10 mouse cellular contexts compared by ENCODE assay signal in the genomic region with DNA sequence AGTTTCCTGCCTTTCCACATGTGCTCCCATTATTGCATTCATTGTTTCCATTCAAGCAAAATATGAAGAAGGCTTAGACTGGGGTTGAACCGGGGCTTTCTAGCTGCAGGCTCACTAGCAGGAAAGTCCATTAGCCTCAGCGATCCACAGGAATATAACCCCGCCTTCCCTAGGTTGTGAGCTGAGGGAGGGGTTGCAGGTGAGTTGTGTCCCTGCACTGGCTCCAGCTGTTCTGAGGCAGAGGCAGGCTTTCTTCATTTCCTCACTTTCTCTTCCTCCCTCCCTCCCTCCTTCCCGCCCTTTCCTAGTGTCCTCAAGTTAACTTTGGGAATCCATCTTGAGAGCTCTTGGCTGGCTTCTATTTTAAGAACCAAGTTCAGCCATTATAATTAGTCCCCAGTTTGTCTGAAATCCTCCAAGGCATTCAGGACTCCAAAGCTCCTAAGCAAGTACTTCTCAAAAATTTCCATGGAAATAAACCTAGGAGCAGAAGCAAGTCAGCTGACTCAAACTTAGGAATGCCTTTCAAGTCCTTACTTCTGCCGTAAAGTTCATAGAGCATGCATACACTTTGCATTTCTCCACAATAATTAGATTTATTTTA.
DNase-seq lines count a peak whose midpoint lies in the region; ATAC-seq and TF ChIP-seq lines count a peak whose summit lies in the region.
"Had no signal": no experiment of that assay in that cellular context is flagged by ENCODE, and none has a peak within 500 bp of the region (broad histone marks: within the 10 kb centered on the region; RNA-seq: fewer than 3 reads in every experiment).

No protein-coding gene starts in this region.

- H3K27me3 ChIP-seq in neural tube, embryonic 11.5 days (ENCODE audit: control insufficient read depth, insufficient read depth, low read length) = no peaks in the 10 kb centered on the region
- H3K27me3 ChIP-seq in forebrain, embryonic 13.5 days = no peaks in the 10 kb centered on the region; the same call in 1 of the 2 replicates
- H3K27me3 ChIP-seq in limb, embryonic 14.5 days (ENCODE audit: control insufficient read depth, insufficient read depth, low read length) = no peaks in the 10 kb centered on the region
- H3K27me3 ChIP-seq in stomach, postnatal 0 days (ENCODE audit: control insufficient read depth, insufficient read depth, low read length) = no peaks in the 10 kb centered on the region
- H3K27me3 ChIP-seq in liver, postnatal 0 days (ENCODE audit: insufficient read depth, low read length) = no peaks in the 10 kb centered on the region
- H3K27me3 ChIP-seq: kidney, embryonic 15.5 days had no signal

- H3K27ac ChIP-seq in neural tube, embryonic 11.5 days (ENCODE audit: low read depth, low read length) = no peak overlapping the region
- peak overlapping the region; percentile 2; the same call in 1 of the 2 replicates for H3K27ac ChIP-seq in forebrain, embryonic 13.5 days
- 0 out of 2 replicates have a peak overlapping the region, but pooled peaks have one; percentile 38 for H3K27ac ChIP-seq in limb, embryonic 14.5 days (replicated peaks; ENCODE audit: low read depth, low read length)
- H3K27ac ChIP-seq in stomach, postnatal 0 days (replicated peaks) = no peak overlapping the region
- no peak overlapping the region for H3K27ac ChIP-seq in liver, postnatal 0 days (ENCODE audit: low read depth)
- H3K27ac ChIP-seq: kidney, embryonic 15.5 days had no signal

- TF ChIP-seq CTCF in stomach, postnatal 0 days (IDR thresholded peaks at IDR 0.05; ENCODE audit: low read depth) = no peak
- TF ChIP-seq CTCF in liver, postnatal 0 days (IDR thresholded peaks at IDR 0.05; ENCODE audit: low read depth) = no peak

- DNase-seq in neural tube, embryonic 11.5 days (ENCODE audit: low spot score) = no peak
- no peak for DNase-seq in neural tube, embryonic 10.5 days (ENCODE audit: extremely low spot score, low spot score)
- DNase-seq in limb, embryonic 14.5 days (ENCODE audit: low spot score) = no peak
- no peak for DNase-seq in stomach, postnatal 0 days (ENCODE audit: low spot score)
- DNase-seq in spleen, adult 12 weeks (ENCODE audit: low spot score) = no peak
- no peak for DNase-seq in liver, postnatal 0 days
- DNase-seq: cerebellum, postnatal 36 days; thymus, adult 2 months had no signal

- no peak for ATAC-seq in neural tube, embryonic 11.5 days (ENCODE audit: insufficient read depth, low FRiP score, low TSS enrichment)
- ATAC-seq in forebrain, embryonic 13.5 days = peak; percentile 60; the same call in 1 of the 2 replicates
- ATAC-seq in limb, embryonic 14.5 days (ENCODE audit: low FRiP score, low read depth) = no peak
- 0 out of 2 replicates have a peak, but pooled peaks have one; percentile 24 for ATAC-seq in stomach, postnatal 0 days (ENCODE audit: low FRiP score, low TSS enrichment)
- ATAC-seq in liver, postnatal 0 days = no peak

- no peak overlapping the region for H3K4me3 ChIP-seq in neural tube, embryonic 11.5 days (ENCODE audit: low read depth, low read length)
- H3K4me3 ChIP-seq in forebrain, embryonic 13.5 days = no peak overlapping the region
- no peak overlapping the region for H3K4me3 ChIP-seq in limb, embryonic 14.5 days (replicated peaks; ENCODE audit: low read length)
- no peak overlapping the region for H3K4me3 ChIP-seq in stomach, postnatal 0 days (ENCODE audit: low read depth, low read length)
- H3K4me3 ChIP-seq in liver, postnatal 0 days (ENCODE audit: low read depth, low read length) = no peak overlapping the region
- H3K4me3 ChIP-seq: kidney, embryonic 15.5 days had no signal

- H3K9me3 ChIP-seq in neural tube, embryonic 11.5 days (ENCODE audit: control insufficient read depth, low read length) = no peaks in the 10 kb centered on the region
- no peaks in the 10 kb centered on the region for H3K9me3 ChIP-seq in forebrain, embryonic 13.5 days (replicated peaks)
- no peaks in the 10 kb centered on the region for H3K9me3 ChIP-seq in limb, embryonic 14.5 days (ENCODE audit: control insufficient read depth, low read length)
- H3K9me3 ChIP-seq in stomach, postnatal 0 days (ENCODE audit: control insufficient read depth, low read length) = no peaks in the 10 kb centered on the region
- H3K9me3 ChIP-seq in liver, postnatal 0 days (ENCODE audit: low read length) = no peaks in the 10 kb centered on the region
- H3K9me3 ChIP-seq: kidney, embryonic 15.5 days had no signal

- WGBS in neural tube, embryonic 11.5 days = 54% methylated on average over 5 of the region's 5 CpGs
- 24% methylated on average over 5 of the region's 5 CpGs for WGBS in forebrain, embryonic 13.5 days
- WGBS in limb, embryonic 14.5 days = 44% methylated on average over 5 of the region's 5 CpGs
- WGBS in stomach, postnatal 0 days = 22% methylated on average over 5 of the region's 5 CpGs
- 60% methylated on average over 5 of the region's 5 CpGs for WGBS in liver, postnatal 0 days (ENCODE audit: insufficient replicate concordance)

- no peaks in the 10 kb centered on the region for H3K4me1 ChIP-seq in neural tube, embryonic 11.5 days (ENCODE audit: control insufficient read depth, insufficient read depth, low read length)
- H3K4me1 ChIP-seq in forebrain, embryonic 13.5 days = peaks cover 27% of the 10 kb centered on the region
- peaks cover 14% of the 10 kb centered on the region for H3K4me1 ChIP-seq in limb, embryonic 14.5 days (ENCODE audit: control insufficient read depth, insufficient read depth, low read length)
- no peaks in the 10 kb centered on the region for H3K4me1 ChIP-seq in stomach, postnatal 0 days (replicated peaks; ENCODE audit: control insufficient read depth, insufficient read depth)
- no peaks in the 10 kb centered on the region for H3K4me1 ChIP-seq in liver, postnatal 0 days (ENCODE audit: insufficient read depth)

- TF ChIP-seq POLR2A in limb, embryonic 14.5 days (IDR thresholded peaks at IDR 0.05; ENCODE audit: borderline replicate concordance, extremely low read depth, insufficient read depth, insufficient read length) = no peak

- H3K9ac ChIP-seq in neural tube, embryonic 11.5 days (ENCODE audit: low read length) = peak overlapping the region; percentile 14; the same call in 1 of the 2 replicates
- H3K9ac ChIP-seq in forebrain, embryonic 13.5 days = no peak overlapping the region
- H3K9ac ChIP-seq in limb, embryonic 14.5 days (ENCODE audit: low read depth, low read length, severe bottlenecking) = no peak overlapping the region
- H3K9ac ChIP-seq in stomach, postnatal 0 days (ENCODE audit: low read length) = no peak overlapping the region
- H3K9ac ChIP-seq in liver, postnatal 0 days (replicated peaks) = no peak overlapping the region
- H3K9ac ChIP-seq: kidney, embryonic 15.5 days had no signal

- H3K36me3 ChIP-seq in neural tube, embryonic 11.5 days (ENCODE audit: control insufficient read depth, insufficient read depth, low read length) = no peaks in the 10 kb centered on the region
- no peaks in the 10 kb centered on the region for H3K36me3 ChIP-seq in forebrain, embryonic 13.5 days (ENCODE audit: poor library complexity, severe bottlenecking)
- no peaks in the 10 kb centered on the region for H3K36me3 ChIP-seq in limb, embryonic 14.5 days (ENCODE audit: control insufficient read depth, insufficient read depth, low read length)
- no peaks in the 10 kb centered on the region for H3K36me3 ChIP-seq in stomach, postnatal 0 days (ENCODE audit: control insufficient read depth, insufficient read depth, low read length)
- no peaks in the 10 kb centered on the region for H3K36me3 ChIP-seq in liver, postnatal 0 days (replicated peaks; ENCODE audit: insufficient read depth, low read length)
- H3K36me3 ChIP-seq: kidney, embryonic 15.5 days had no signal

- no peak for TF ChIP-seq EP300 in stomach, postnatal 0 days (optimal IDR thresholded peaks at IDR 0.05)
- TF ChIP-seq EP300 in liver, postnatal 0 days (IDR thresholded peaks at IDR 0.05; ENCODE audit: low read depth) = no peak

- no peak overlapping the region for H3K4me2 ChIP-seq in neural tube, embryonic 11.5 days (ENCODE audit: low read depth)
- peak overlapping the region; percentile 43 for H3K4me2 ChIP-seq in forebrain, embryonic 13.5 days
- no peak overlapping the region for H3K4me2 ChIP-seq in limb, embryonic 14.5 days (replicated peaks; ENCODE audit: low read depth, low read length, severe bottlenecking)
- 0 out of 2 replicates have a peak overlapping the region, but pooled peaks have one; percentile 4 for H3K4me2 ChIP-seq in stomach, postnatal 0 days (replicated peaks; ENCODE audit: low read depth)
- no peak overlapping the region for H3K4me2 ChIP-seq in liver, postnatal 0 days (ENCODE audit: low read depth, low read length)
- H3K4me2 ChIP-seq: kidney, embryonic 15.5 days had no signal

Comparison
In these comparisons a context has a peak if more than half of its experiments do, and no peak if none do; other contexts are left out.
1. ATAC-seq: peak in forebrain, embryonic 13.5 days (single experiment) and stomach, postnatal 0 days (single experiment); none in neural tube, embryonic 11.5 days (single experiment), limb, embryonic 14.5 days (single experiment) and liver, postnatal 0 days (single experiment).
2. H3K27ac ChIP-seq: peak in forebrain, embryonic 13.5 days (single experiment) and limb, embryonic 14.5 days (single experiment); none in neural tube, embryonic 11.5 days (single experiment), stomach, postnatal 0 days (single experiment) and liver, postnatal 0 days (single experiment).
3. H3K4me2 ChIP-seq: peak in forebrain, embryonic 13.5 days (single experiment) and stomach, postnatal 0 days (single experiment); none in neural tube, embryonic 11.5 days (single experiment), limb, embryonic 14.5 days (single experiment) and liver, postnatal 0 days (single experiment).